ENCODE assay signal across 11 mouse cellular contexts in the genomic region with DNA sequence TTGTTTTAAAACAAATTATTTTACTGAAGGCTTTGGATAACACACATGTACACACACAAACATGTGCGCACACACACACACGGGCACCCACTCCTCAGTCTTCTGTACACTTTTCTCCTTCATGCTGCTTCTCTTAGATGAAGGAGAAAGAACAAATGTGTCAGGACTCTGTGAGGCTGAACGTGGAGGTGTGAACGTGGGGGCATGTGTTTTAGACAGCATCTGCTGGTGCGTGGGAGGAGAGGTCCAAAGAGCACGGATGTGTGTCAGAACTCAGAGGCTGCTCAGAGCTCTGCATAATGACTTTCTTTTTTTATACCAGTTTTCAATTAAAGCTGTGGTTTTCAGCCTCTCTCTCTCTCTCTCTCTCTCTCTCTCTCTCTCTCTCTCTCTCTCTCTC.
A peak's percentile ranks its signal among the peaks of the same experiment; 100 is the strongest.
DNase-seq lines count a peak whose midpoint lies in the region; TF ChIP-seq lines count a peak whose summit lies in the region.
"Had no signal": no experiment of that assay in that cellular context is flagged by ENCODE, and none has a peak within 500 bp of the region (broad histone marks: within the 10 kb centered on the region; RNA-seq: fewer than 3 reads in every experiment).

No protein-coding gene starts in this region.

- H3K36me3 ChIP-seq in splenic B cell, adult 2 months (ENCODE audit: control insufficient read depth, insufficient read depth, low read length, poor library complexity, severe bottlenecking): no peaks in the 10 kb centered on the region
- H3K36me3 ChIP-seq in heart, adult 2 months (ENCODE audit: control insufficient read depth, insufficient read depth, low read length): no peaks in the 10 kb centered on the region
- H3K36me3 ChIP-seq: hindbrain, embryonic 15.5 days; midbrain, embryonic 15.5 days had no signal

- peak; percentile 61 for DNase-seq in left cerebral cortex, adult 11 months (ENCODE audit: low spot score)
- no peak for DNase-seq in left cerebral cortex, postnatal 4 days
- peak; percentile 32 to 42 for DNase-seq in frontal cortex, postnatal 10 days (ENCODE audit: low spot score in 2 of 2)
- peak; percentile 25 to 75 for DNase-seq in left cerebral cortex, adult 8-10 months (ENCODE audit: low spot score in 2 of 2)
- peak; percentile 19 for DNase-seq in splenic B cell, adult 2 months (ENCODE audit: low read depth, low spot score)
- DNase-seq in heart, adult 2 months: no peak
- DNase-seq in gastrocnemius, postnatal 36 days: no peak
- DNase-seq: gastrocnemius, postnatal 25 days; lung, adult 18-20 months had no signal

- no peaks in the 10 kb centered on the region for H3K4me1 ChIP-seq in heart, adult 2 months (ENCODE audit: control insufficient read depth, insufficient read depth, low read length)
- H3K4me1 ChIP-seq: hindbrain, embryonic 15.5 days; midbrain, embryonic 15.5 days had no signal

- intact Hi-C loops in left cerebral cortex, postnatal 4 days (cut with DNase I): no loop called here
- intact Hi-C loops in heart, adult 2 months (cut with DNase I): no loop called here
- intact Hi-C loops in gastrocnemius, postnatal 36 days (cut with DNase I): no loop called here

- H3K27me3 ChIP-seq in splenic B cell, adult 2 months (ENCODE audit: control insufficient read depth, insufficient read depth, low read length, poor library complexity, severe bottlenecking): no peaks in the 10 kb centered on the region
- no peaks in the 10 kb centered on the region for H3K27me3 ChIP-seq in heart, adult 2 months (ENCODE audit: control insufficient read depth, insufficient read depth, low read length)
- H3K27me3 ChIP-seq: hindbrain, embryonic 15.5 days; midbrain, embryonic 15.5 days had no signal

- no peaks in the 10 kb centered on the region for H3K79me2 ChIP-seq in heart, adult 2 months (replicated peaks; ENCODE audit: control insufficient read depth, insufficient read depth, low read length)

- no peak overlapping the region for H3K9ac ChIP-seq in heart, adult 2 months (ENCODE audit: low read depth, low read length)
- H3K9ac ChIP-seq: hindbrain, embryonic 15.5 days; midbrain, embryonic 15.5 days had no signal

- H3K27ac ChIP-seq in heart, adult 2 months: no peak overlapping the region
- H3K27ac ChIP-seq: hindbrain, embryonic 15.5 days; midbrain, embryonic 15.5 days had no signal

- no peak overlapping the region for H3K4me3 ChIP-seq in heart, adult 2 months
- H3K4me3 ChIP-seq: hindbrain, embryonic 15.5 days; midbrain, embryonic 15.5 days had no signal

- WGBS in heart, adult 2 months: 44% methylated on average over 6 of the region's 6 CpGs

- no peak for TF ChIP-seq EP300 in heart, adult 2 months (IDR thresholded peaks at IDR 0.05; ENCODE audit: insufficient read depth, low read depth, low read length)

- TF ChIP-seq CTCF in heart, adult 2 months (IDR thresholded peaks at IDR 0.05): no peak

- TF ChIP-seq POLR2A in heart, adult 2 months (IDR thresholded peaks at IDR 0.05; ENCODE audit: insufficient read depth, low read depth, low read length): no peak

Comparison
In these comparisons a context has a peak if more than half of its experiments do, and no peak if none do; other contexts are left out.
1. DNase-seq: peak in left cerebral cortex, adult 11 months (single experiment), frontal cortex, postnatal 10 days (2 of 2), left cerebral cortex, adult 8-10 months (2 of 2) and splenic B cell, adult 2 months (single experiment); none in left cerebral cortex, postnatal 4 days (single experiment), heart, adult 2 months (0 of 2) and gastrocnemius, postnatal 36 days (0 of 2).